ENCODE assay signal across 12 mouse cellular contexts in genomic region chr7:100228957-100229356, GRCm38 (mm10). TPM values are rescaled to one million over a fixed set of nuclear protein-coding genes. Genes with fewer than 3 reads are reported as not detected.
A peak's percentile ranks its signal among the peaks of the same experiment; 100 is the strongest.
DNase-seq lines count a peak whose midpoint lies in the region; ATAC-seq and TF ChIP-seq lines count a peak whose summit lies in the region.
"Had no signal": no experiment of that assay in that cellular context is flagged by ENCODE, and none has a peak within 500 bp of the region (broad histone marks: within the 10 kb centered on the region; RNA-seq: fewer than 3 reads in every experiment).

No protein-coding gene starts in this region.

- H3K36me3 ChIP-seq in heart, adult 2 months (ENCODE audit: control insufficient read depth, insufficient read depth, low read length) = no peaks in the 10 kb centered on the region
- H3K36me3 ChIP-seq in neural tube, embryonic 11.5 days (ENCODE audit: control insufficient read depth, insufficient read depth, low read length) = no peaks in the 10 kb centered on the region
- H3K36me3 ChIP-seq in limb, embryonic 13.5 days = 0 out of 2 replicates have a peak, but pooled peaks cover 2% of the 10 kb centered on the region
- no peaks in the 10 kb centered on the region for H3K36me3 ChIP-seq in neural tube, embryonic 15.5 days
- H3K36me3 ChIP-seq in stomach, postnatal 0 days (ENCODE audit: control insufficient read depth, insufficient read depth, low read length) = no peaks in the 10 kb centered on the region

- no peaks in the 10 kb centered on the region for H3K4me1 ChIP-seq in heart, adult 2 months (ENCODE audit: control insufficient read depth, insufficient read depth, low read length)
- H3K4me1 ChIP-seq in neural tube, embryonic 11.5 days (ENCODE audit: control insufficient read depth, insufficient read depth, low read length) = 0 out of 2 replicates have a peak, but pooled peaks cover 3% of the 10 kb centered on the region
- H3K4me1 ChIP-seq in limb, embryonic 13.5 days = peaks cover 11% of the 10 kb centered on the region
- peaks cover 20% of the 10 kb centered on the region for H3K4me1 ChIP-seq in neural tube, embryonic 15.5 days
- peaks cover 2% of the 10 kb centered on the region; the same call in 1 of the 2 replicates for H3K4me1 ChIP-seq in stomach, postnatal 0 days (replicated peaks; ENCODE audit: control insufficient read depth, insufficient read depth)

- no peak overlapping the region for H3K27ac ChIP-seq in heart, adult 2 months
- no peak overlapping the region for H3K27ac ChIP-seq in neural tube, embryonic 11.5 days (ENCODE audit: low read depth, low read length)
- H3K27ac ChIP-seq in limb, embryonic 13.5 days = no peak overlapping the region
- no peak overlapping the region for H3K27ac ChIP-seq in neural tube, embryonic 15.5 days (replicated peaks)
- no peak overlapping the region for H3K27ac ChIP-seq in stomach, postnatal 0 days (replicated peaks)
- H3K27ac ChIP-seq: macrophage had no signal

- TF ChIP-seq POLR2A in heart, adult 2 months (IDR thresholded peaks at IDR 0.05; ENCODE audit: insufficient read depth, low read depth, low read length) = no peak

- intact Hi-C loops in heart, adult 2 months (cut with DNase I) = no loop called here

- H3K9ac ChIP-seq in heart, adult 2 months (ENCODE audit: low read depth, low read length) = no peak overlapping the region
- H3K9ac ChIP-seq in neural tube, embryonic 11.5 days (ENCODE audit: low read length) = 0 out of 2 replicates have a peak overlapping the region, but pooled peaks have one; percentile 74
- H3K9ac ChIP-seq in limb, embryonic 13.5 days = no peak overlapping the region
- H3K9ac ChIP-seq in neural tube, embryonic 15.5 days (replicated peaks) = 0 out of 2 replicates have a peak overlapping the region, but pooled peaks have one; percentile 86
- no peak overlapping the region for H3K9ac ChIP-seq in stomach, postnatal 0 days (ENCODE audit: low read length)

- TF ChIP-seq EP300 in heart, adult 2 months (IDR thresholded peaks at IDR 0.05; ENCODE audit: insufficient read depth, low read depth, low read length) = no peak
- TF ChIP-seq EP300 in stomach, postnatal 0 days (optimal IDR thresholded peaks at IDR 0.05) = no peak

- H3K9me3 ChIP-seq in neural tube, embryonic 11.5 days (ENCODE audit: control insufficient read depth, low read length) = no peaks in the 10 kb centered on the region
- no peaks in the 10 kb centered on the region for H3K9me3 ChIP-seq in limb, embryonic 13.5 days
- no peaks in the 10 kb centered on the region for H3K9me3 ChIP-seq in neural tube, embryonic 15.5 days (replicated peaks)
- H3K9me3 ChIP-seq in stomach, postnatal 0 days (ENCODE audit: control insufficient read depth, low read length) = no peaks in the 10 kb centered on the region

- H3K27me3 ChIP-seq in heart, adult 2 months (ENCODE audit: control insufficient read depth, insufficient read depth, low read length) = no peaks in the 10 kb centered on the region
- no peaks in the 10 kb centered on the region for H3K27me3 ChIP-seq in neural tube, embryonic 11.5 days (ENCODE audit: control insufficient read depth, insufficient read depth, low read length)
- H3K27me3 ChIP-seq in limb, embryonic 13.5 days = no peaks in the 10 kb centered on the region
- no peaks in the 10 kb centered on the region for H3K27me3 ChIP-seq in neural tube, embryonic 15.5 days (replicated peaks)
- H3K27me3 ChIP-seq in stomach, postnatal 0 days (ENCODE audit: control insufficient read depth, insufficient read depth, low read length) = no peaks in the 10 kb centered on the region

- H3K4me3 ChIP-seq in heart, adult 2 months = no peak overlapping the region
- peak overlapping the region; percentile 89 for H3K4me3 ChIP-seq in neural tube, embryonic 11.5 days (ENCODE audit: low read depth, low read length)
- H3K4me3 ChIP-seq in limb, embryonic 13.5 days = peak overlapping the region; percentile 77; the same call in 1 of the 2 replicates
- H3K4me3 ChIP-seq in neural tube, embryonic 15.5 days (replicated peaks) = peak overlapping the region; percentile 74
- H3K4me3 ChIP-seq in stomach, postnatal 0 days (ENCODE audit: low read depth, low read length) = no peak overlapping the region

- DNase-seq in heart, adult 11 months = peak; percentile 12
- DNase-seq in heart, adult 2 months = no peak
- DNase-seq in neural tube, embryonic 11.5 days (ENCODE audit: low spot score) = no peak
- no peak for DNase-seq in neural tube, embryonic 10.5 days (ENCODE audit: extremely low spot score, low spot score)
- no peak for DNase-seq in cerebellum, adult 8-10 months
- no peak for DNase-seq in stomach, postnatal 0 days (ENCODE audit: low spot score)
- DNase-seq: adrenal gland, postnatal 36 days; kidney, adult 18-20 months; spleen, adult 18-20 months had no signal

- no peak for ATAC-seq in neural tube, embryonic 11.5 days (ENCODE audit: insufficient read depth, low FRiP score, low TSS enrichment)
- no peak for ATAC-seq in limb, embryonic 13.5 days (ENCODE audit: low FRiP score, low read depth)
- ATAC-seq in neural tube, embryonic 15.5 days (ENCODE audit: low FRiP score) = no peak
- ATAC-seq in stomach, postnatal 0 days (ENCODE audit: low FRiP score, low TSS enrichment) = no peak

- TF ChIP-seq CTCF in heart, adult 2 months (IDR thresholded peaks at IDR 0.05) = no peak
- TF ChIP-seq CTCF in stomach, postnatal 0 days (IDR thresholded peaks at IDR 0.05; ENCODE audit: low read depth) = no peak

- H3K79me2 ChIP-seq in heart, adult 2 months (replicated peaks; ENCODE audit: control insufficient read depth, insufficient read depth, low read length) = no peaks in the 10 kb centered on the region

- 53% methylated on average over 3 of the region's 3 CpGs for WGBS in heart, adult 2 months
- WGBS in neural tube, embryonic 11.5 days = 73% methylated on average over 3 of the region's 3 CpGs
- WGBS in limb, embryonic 13.5 days = 72% methylated on average over 3 of the region's 3 CpGs
- WGBS in neural tube, embryonic 15.5 days = 59% methylated on average over 3 of the region's 3 CpGs
- WGBS in stomach, postnatal 0 days = 70% methylated on average over 3 of the region's 3 CpGs

- H3K4me2 ChIP-seq in neural tube, embryonic 11.5 days (ENCODE audit: low read depth) = peak overlapping the region; percentile 82
- peak overlapping the region; percentile 90 for H3K4me2 ChIP-seq in limb, embryonic 13.5 days (replicated peaks)
- peak overlapping the region; percentile 89 for H3K4me2 ChIP-seq in neural tube, embryonic 15.5 days
- no peak overlapping the region for H3K4me2 ChIP-seq in stomach, postnatal 0 days (replicated peaks; ENCODE audit: low read depth)

RNA-seq across cellular contexts. Expression of gene Pgm2l1, which starts 1.8 kb away (rescaled TPM):
- 1 to 10 TPM; 7.0 TPM for total RNA-seq in heart, adult 2 months (2021)
- 1.5 and 2.2 TPM in 2 replicates for polyA plus RNA-seq in heart, adult 2 months (2012; rRNA removed)
- polyA plus RNA-seq in neural tube, embryonic 11.5 days (2014; fragmentation: Nextera tagmentation; extraction: Ambion mirVana) = 8.9 and 10.4 TPM in 2 replicates
- polyA plus RNA-seq in limb, embryonic 13.5 days (2015; fragmentation: Nextera tagmentation; extraction: Ambion mirVana) = 4.3 and 5.5 TPM in 2 replicates
- polyA plus RNA-seq in neural tube, embryonic 15.5 days (2015; fragmentation: Nextera tagmentation; extraction: Ambion mirVana) = 24.2 and 26.1 TPM in 2 replicates
- 0.90 and 1.0 TPM in 2 replicates for polyA plus RNA-seq in stomach, postnatal 0 days (2015; fragmentation: Nextera tagmentation; extraction: Ambion mirVana)

RNA-seq across cellular contexts. Expression of gene Kcne3, which starts 52.7 kb away (rescaled TPM):
- total RNA-seq in heart, adult 2 months (2021) = under 1 TPM; 0.59 to 0.94 TPM
- polyA plus RNA-seq in heart, adult 2 months (2012; rRNA removed) = 2.0 and 2.2 TPM in 2 replicates
- 2.4 and 3.8 TPM in 2 replicates for polyA plus RNA-seq in neural tube, embryonic 11.5 days (2014; fragmentation: Nextera tagmentation; extraction: Ambion mirVana)
- 14.0 and 16.0 TPM in 2 replicates for polyA plus RNA-seq in limb, embryonic 13.5 days (2015; fragmentation: Nextera tagmentation; extraction: Ambion mirVana)
- polyA plus RNA-seq in neural tube, embryonic 15.5 days (2015; fragmentation: Nextera tagmentation; extraction: Ambion mirVana) = 0.99 and 6.4 TPM in 2 replicates
- polyA plus RNA-seq in stomach, postnatal 0 days (2015; fragmentation: Nextera tagmentation; extraction: Ambion mirVana) = 3.8 and 4.7 TPM in 2 replicates

RNA-seq across cellular contexts. Expression of gene P4ha3, which starts 56.4 kb away (rescaled TPM):
- under 1 TPM; 0.16 to 0.45 TPM for total RNA-seq in heart, adult 2 months (2021)
- polyA plus RNA-seq in heart, adult 2 months (2012; rRNA removed) = 0.33 and 0.38 TPM in 2 replicates
- polyA plus RNA-seq in neural tube, embryonic 11.5 days (2014; fragmentation: Nextera tagmentation; extraction: Ambion mirVana) = 4.9 and 6.1 TPM in 2 replicates
- 17.4 TPM in 2 replicates for polyA plus RNA-seq in limb, embryonic 13.5 days (2015; fragmentation: Nextera tagmentation; extraction: Ambion mirVana)
- polyA plus RNA-seq in neural tube, embryonic 15.5 days (2015; fragmentation: Nextera tagmentation; extraction: Ambion mirVana) = 9.4 and 14.7 TPM in 2 replicates
- polyA plus RNA-seq in stomach, postnatal 0 days (2015; fragmentation: Nextera tagmentation; extraction: Ambion mirVana) = 1.2 and 1.4 TPM in 2 replicates

Comparison
In these comparisons a context has a peak if more than half of its experiments do, and no peak if none do; other contexts are left out.
1. H3K4me3 ChIP-seq: peak in neural tube, embryonic 11.5 days (single experiment), limb, embryonic 13.5 days (single experiment) and neural tube, embryonic 15.5 days (single experiment); none in heart, adult 2 months (single experiment) and stomach, postnatal 0 days (single experiment).
2. H3K9ac ChIP-seq: peak in neural tube, embryonic 11.5 days (single experiment) and neural tube, embryonic 15.5 days (single experiment); none in heart, adult 2 months (single experiment), limb, embryonic 13.5 days (single experiment) and stomach, postnatal 0 days (single experiment).